Mouse (Mus musculus): ENCODE data around the gene Ube2g2.

The Ube2g2 gene

DNA sequence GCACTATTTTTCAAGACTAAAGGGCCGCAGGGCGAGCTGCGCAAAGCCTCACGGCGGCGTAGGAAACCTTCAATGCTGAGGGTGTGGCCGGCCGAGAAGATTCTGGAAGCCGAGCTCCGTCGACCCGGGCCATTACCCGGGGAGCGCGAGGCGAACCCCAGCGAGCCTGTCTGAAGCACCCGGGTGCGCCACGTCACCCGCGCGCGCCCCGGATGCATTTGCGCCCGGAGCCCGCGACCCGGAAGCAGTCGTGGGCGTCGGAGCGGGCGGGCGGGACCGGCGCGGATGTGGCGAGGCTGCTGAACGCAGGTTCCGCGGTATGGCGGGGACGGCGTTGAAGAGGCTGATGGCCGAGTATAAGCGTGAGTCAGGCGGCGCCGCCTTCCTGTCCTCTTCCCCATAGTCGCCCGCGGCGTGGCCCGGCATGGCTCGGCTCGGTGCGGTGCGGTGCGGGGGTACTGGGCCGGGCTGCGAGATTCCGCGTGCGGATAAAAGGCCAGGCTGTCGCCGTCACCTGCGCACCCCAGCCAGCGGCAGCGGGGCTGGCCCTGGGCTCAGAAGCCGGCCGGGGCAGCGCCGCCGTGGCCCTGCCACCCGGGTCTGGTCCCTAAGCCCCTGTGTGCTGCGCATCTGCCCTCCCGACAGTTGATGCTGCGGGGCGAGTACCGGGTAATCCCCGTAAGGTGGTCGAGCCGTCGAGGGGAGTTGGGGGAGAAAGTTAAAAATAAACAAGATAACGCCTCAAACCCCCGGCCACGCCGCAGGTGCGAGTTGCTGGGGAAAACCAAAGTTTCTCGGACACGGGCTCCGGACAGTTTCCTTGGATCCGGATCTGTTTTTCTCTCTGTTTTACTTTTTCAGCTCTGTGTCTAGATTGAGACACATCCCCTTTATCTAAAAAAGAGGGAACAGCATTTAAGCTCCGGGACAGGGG is at the start of gene Ube2g2:
Gene Ube2g2 (plus strand): TSS at position 221 of the 934 bp plus-strand sequence.
- peak; percentile 87 for DNase-seq (ENCODE audit: low spot score)

DNA sequence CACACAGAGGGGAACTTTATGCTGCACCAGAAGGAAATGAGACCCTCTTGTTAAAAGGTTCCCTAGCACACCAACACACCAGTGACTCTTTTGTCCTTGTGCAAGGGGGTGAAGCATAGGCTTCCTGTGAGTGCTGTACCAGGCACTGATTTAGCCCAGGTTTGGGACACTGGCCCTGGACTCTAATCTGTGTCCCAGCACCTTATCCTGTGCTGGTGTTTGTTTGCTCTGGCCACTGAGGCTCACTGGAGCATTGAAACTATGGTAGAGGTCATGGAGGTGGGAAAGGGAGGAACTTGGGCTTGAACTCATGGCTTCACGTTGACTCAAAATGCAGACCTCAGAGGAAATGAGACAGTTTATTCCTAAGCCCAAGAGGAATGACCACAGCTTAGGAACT is 48.9 kb upstream of the Ube2g2 start:
- no peak for DNase-seq (ENCODE audit: low spot score)

GRCm38 (mm10) chr10:77580027-77580920 is 41.8 kb upstream of the Ube2g2 start:
- DNase-seq (ENCODE audit: low spot score): no peak

DNA sequence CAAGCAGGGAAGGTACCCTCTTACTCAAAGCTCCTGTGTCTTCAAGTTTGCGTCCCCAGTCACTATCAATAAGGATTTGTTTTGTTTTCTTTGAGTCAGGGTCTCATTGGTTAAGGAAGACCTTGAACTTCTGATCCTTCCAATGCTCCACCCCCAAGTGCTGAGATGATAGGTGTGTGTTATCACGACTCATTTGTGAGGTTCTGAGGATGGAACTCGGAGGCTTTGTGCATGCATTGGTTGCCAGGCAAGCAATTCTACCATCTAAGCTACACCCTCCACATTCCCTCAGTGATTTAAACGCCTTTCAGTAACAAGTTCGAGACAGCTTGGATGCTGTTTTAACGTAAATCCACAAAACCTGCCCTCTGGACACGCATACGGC is 41.1 kb upstream of the Ube2g2 start:
- DNase-seq (ENCODE audit: low spot score): no peak

- peak; percentile 82 for DNase-seq (ENCODE audit: low spot score)
Measured at GRCm38 (mm10) chr10:77581408-77582284, 40.4 kb upstream of the Ube2g2 start, which contains the start of gene Pttg1ip. Gene Pttg1ip (plus strand): TSS chr10:77581720.

DNA sequence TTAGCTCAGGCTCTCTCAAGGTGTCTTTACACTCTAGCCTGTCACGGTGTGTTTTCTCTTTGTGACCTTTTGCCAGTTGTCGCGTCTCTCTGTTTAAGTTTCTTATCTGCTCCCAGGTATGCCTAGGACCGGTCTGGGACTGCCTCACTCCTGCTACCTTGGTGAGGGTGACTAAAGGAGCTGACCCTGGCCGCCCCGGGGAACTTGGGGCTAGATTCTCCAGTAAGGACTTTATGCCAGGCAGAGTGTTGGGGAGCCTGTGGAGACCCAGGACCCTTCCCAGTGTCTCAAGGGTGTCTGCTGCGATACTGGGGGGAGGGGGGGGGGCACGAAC is 39.8 kb upstream of the Ube2g2 start:
- no peak for DNase-seq (ENCODE audit: low spot score)

DNA sequence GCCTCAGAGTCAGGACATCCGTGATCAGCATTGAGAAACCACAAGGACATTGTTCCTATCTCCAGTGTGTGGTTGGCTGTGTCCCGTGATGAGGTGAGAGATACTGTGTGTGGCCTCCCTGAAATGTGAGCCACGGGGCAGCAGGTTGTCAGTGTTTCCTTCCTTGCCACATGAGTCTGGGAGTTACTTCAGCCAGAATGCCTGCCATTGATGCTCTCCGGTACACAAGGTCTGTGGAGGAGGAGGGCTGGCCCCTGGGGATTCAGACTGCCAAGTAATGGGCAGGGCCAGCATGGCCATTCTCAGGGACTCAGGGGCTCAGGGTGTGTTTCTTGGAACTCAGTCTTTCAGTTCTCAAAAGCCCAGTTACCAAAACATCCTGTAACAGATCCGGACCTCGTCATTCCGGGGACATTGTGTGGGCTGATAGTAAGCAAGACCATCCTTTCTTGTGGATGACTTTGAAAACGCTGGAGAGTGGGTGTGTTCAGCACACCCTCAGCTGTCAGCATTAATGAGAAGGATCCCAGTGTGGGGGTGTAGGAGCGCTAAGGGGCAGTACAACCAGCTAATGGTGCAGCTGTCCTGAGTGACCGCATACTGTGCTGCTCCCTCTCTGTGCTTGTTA is 38.2 kb upstream of the Ube2g2 start:
- DNase-seq (ENCODE audit: low spot score): no peak

- DNase-seq (ENCODE audit: low spot score): no peak
Measured at GRCm38 (mm10) chr10:77586637-77587036, 35.4 kb upstream of the Ube2g2 start.

DNA sequence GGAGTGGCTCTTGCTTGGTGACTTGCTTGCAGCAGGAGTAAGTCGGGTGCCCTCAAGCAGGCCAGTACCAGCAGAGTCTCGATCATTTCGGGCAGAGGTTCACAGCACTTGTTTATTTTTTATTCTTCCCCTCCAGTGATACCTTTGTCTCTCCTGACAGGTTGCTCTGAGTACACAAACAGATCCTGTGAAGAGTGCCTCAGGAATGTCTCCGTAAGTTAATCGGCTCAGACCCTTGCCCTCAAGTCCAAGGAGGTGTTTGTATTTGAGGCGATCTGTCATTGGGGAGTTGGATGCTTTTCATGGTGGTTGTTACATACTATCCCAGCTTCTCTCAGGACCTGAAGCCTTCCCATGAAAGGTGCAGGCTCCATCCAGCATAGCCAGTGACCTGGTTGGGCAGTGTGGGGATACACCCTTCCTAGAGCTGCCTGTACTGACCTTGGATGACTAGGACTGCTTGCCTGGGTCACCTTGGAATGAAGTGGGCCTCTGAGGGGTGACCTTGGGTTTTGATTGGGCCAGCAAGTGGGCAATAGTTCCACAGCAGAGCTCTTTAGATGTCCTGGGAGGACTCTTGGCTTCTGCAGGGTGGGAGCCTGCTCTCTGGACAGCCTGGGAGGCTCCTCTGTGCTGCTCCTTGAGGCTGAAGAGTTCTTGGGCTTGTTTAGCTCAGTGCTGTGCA is 34.8 kb upstream of the Ube2g2 start:
- DNase-seq (ENCODE audit: low spot score): no peak

- DNase-seq (ENCODE audit: low spot score): no peak
Measured at GRCm38 (mm10) chr10:77588036-77588435, 34.0 kb upstream of the Ube2g2 start.

GRCm38 (mm10) chr10:77589117-77589516 is 33.0 kb upstream of the Ube2g2 start:
- DNase-seq (ENCODE audit: low spot score): no peak

DNA sequence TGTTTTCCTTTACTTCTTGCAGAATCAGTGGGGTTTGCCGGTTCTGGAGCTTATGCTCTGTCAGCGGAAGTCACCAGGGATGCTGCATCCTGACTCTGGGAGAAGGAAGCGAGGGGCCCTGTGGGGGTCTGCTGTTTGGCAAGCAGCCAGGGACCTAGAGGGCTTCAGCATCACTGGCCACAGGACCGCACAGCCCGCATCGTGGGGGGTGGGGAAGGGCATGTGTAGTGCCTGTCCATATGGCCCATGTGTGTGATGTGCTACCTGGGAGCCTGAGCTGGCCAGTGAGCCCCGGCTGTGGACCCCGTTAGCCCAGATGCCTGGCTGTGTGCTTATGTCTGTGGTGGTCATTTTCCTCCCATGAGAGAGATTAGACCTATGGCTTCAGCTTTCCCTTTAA is 32.3 kb upstream of the Ube2g2 start:
- DNase-seq (ENCODE audit: low spot score): no peak

DNA sequence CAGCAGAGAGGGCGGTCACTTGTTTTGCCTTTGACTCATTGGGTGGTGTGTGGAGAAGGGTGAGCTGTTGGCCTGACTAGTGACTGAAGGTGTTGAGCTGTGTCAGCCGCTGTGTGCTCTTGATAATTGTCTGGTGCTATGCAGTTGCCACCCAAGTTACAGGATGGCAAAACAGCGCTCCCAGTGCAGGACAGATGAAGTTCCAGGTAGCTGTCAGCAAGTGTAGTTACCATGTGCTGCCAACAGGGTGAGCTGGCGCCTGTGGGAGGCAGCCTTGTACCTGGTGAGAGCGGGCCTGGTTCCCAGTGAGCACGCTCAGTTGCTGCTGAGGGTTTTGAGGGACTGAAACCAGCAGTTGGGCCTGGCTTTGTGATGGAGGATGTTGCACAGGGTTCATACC is 31.3 kb upstream of the Ube2g2 start:
- DNase-seq (ENCODE audit: low spot score): no peak

- DNase-seq (ENCODE audit: low spot score): no peak
Measured at GRCm38 (mm10) chr10:77591546-77591945, 30.5 kb upstream of the Ube2g2 start.

DNA sequence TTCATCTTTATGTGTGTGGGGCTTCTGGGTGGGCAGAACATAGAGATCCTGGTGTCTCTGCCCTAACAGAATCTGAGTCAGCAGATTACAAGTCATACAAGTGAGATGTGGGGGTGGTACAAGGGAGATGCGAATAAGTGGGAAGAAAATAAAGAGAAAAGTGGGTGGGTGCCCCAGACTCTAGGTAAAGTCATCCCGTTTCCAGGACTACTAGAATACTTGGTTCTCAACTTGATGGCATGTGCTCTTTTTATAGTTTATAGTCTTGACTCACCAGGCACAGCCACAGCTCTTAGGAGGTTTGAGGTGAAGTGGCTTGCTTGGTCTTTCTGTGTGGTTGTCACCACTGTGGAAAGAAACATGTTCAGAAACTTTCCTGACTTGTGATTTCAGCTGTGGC is 26.0 kb upstream of the Ube2g2 start:
- no peak for DNase-seq (ENCODE audit: low spot score)

DNA sequence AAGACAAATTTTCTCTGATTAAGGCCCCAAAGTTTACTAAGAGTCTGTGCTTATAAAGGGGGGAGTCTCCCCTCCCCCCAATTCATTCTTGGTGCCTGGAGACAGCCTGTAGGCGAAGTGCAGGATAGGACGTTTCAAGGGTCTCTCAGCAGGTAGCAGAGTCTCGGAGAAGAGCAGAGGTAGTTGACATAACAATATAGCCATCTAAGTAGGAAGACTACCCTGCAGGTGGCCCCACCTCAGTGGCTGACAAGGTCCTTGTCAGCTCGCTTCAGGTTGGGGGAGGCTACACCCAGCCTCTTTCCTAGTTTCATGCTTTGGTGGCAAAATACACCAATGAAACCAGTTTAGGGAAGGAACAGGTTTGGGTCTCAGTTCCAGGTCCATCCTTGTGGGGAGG is 19.1 kb upstream of the Ube2g2 start:
- no peak for DNase-seq (ENCODE audit: low spot score)

- no peak for DNase-seq (ENCODE audit: low spot score)
Measured at GRCm38 (mm10) chr10:77604111-77604510, 18.0 kb upstream of the Ube2g2 start.

- DNase-seq (ENCODE audit: low spot score): no peak
Measured at GRCm38 (mm10) chr10:77604958-77605357, 17.1 kb upstream of the Ube2g2 start.

GRCm38 (mm10) chr10:77605368-77605767 is 16.7 kb upstream of the Ube2g2 start:
- DNase-seq (ENCODE audit: low spot score): no peak

DNA sequence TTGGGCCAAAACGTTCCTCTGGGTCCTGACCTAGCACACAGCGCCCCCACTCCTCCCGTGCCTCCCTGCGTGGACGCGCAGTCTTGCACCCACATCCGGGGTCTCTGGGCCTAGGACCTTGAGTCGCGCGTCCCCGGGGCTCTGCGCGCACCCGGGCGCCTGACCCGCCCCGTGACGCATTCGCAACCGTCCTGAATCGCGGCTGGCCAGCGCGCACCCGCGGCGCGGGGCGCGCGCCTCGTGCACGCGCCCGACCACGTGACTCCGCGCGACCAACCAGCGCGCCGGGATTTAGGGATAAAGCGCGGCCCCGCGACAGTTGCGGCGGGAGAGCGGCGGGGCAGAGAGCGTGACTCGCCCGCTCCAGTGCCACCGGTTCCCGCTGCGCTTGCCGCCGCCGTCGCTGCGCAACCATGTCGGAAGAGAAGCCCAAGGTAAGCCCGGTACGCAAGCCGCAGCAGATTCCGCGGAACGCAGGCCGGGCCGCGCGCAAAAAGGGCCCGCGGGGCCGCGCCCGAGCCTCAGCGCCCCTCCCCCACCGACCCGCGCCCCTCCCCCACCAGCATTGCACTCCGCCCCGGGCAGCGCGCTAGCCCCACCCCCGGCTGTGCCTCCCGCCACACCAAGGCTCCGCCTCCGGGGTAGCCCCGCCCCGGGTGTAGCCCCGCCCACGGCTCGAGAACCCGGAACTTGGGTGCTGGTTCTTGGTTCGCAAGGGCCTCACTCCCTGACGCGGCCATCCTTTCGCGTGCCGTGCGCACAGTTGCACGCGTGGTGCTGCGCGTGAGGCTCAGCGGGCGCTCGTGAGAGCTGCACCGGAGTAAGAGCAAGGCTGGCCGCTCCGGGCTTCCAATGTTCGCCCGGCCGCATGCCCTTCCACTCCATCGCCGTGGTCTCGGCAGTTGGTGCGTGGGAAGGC is 15.9 kb upstream of the Ube2g2 start, which contains the start of the genes Sumo3 and Gm49325:
Gene Sumo3 (plus strand): TSS at position 190 of the 919 bp plus-strand sequence.
Gene Gm49325 (plus strand): TSS at position 290 of the 919 bp plus-strand sequence.
- peak; percentile 84 for DNase-seq (ENCODE audit: low spot score)
